Mouse (Mus musculus) thymus, postnatal 10 days (tissue): ENCODE measurements around the gene Enox1.

Experiments used
- DNase-seq, 2 experiments: peaks; one replicate each; pipeline ENCODE4 v3.0.0; 2021; ENCODE audit warnings: low spot score in 2 of 2

Enox1 gene

GRCm38 (mm10) chr14:77272931-77273446, 116.4 kb downstream of the Enox1 start:
- no peak for DNase-seq

GRCm38 (mm10) chr14:77273721-77274120, 117.2 kb downstream of the Enox1 start:
- no peak for DNase-seq

GRCm38 (mm10) chr14:77275607-77276006, 119.0 kb downstream of the Enox1 start:
- DNase-seq, result no peak

- no peak for DNase-seq
These were observed 122.6 kb downstream of the Enox1 start for GRCm38 (mm10) chr14:77279143-77279542.

- DNase-seq, result no peak
These were observed 123.9 kb downstream of the Enox1 start for GRCm38 (mm10) chr14:77280454-77280853.

GRCm38 (mm10) chr14:77280893-77281292, 124.3 kb downstream of the Enox1 start:
- no peak for DNase-seq

GRCm38 (mm10) chr14:77283939-77284338, 127.4 kb downstream of the Enox1 start:
- no peak for DNase-seq

- no peak for DNase-seq
These were observed 128.9 kb downstream of the Enox1 start for GRCm38 (mm10) chr14:77285453-77285852.

GRCm38 (mm10) chr14:77291756-77292155, 135.2 kb downstream of the Enox1 start:
- no peak for DNase-seq

- no peak for DNase-seq
These were observed 140.5 kb downstream of the Enox1 start for GRCm38 (mm10) chr14:77297039-77297438.

GRCm38 (mm10) chr14:77298327-77298726, 141.8 kb downstream of the Enox1 start:
- no peak for DNase-seq

GRCm38 (mm10) chr14:77309571-77309970, 153.0 kb downstream of the Enox1 start:
- DNase-seq, result no peak

- DNase-seq, result no peak
These were observed 154.9 kb downstream of the Enox1 start for GRCm38 (mm10) chr14:77311456-77311855.

- DNase-seq, result no peak
These were observed 162.8 kb downstream of the Enox1 start for GRCm38 (mm10) chr14:77319396-77319795.

- no peak for DNase-seq
These were observed 167.8 kb downstream of the Enox1 start for GRCm38 (mm10) chr14:77324348-77324747.

- no peak for DNase-seq
These were observed 171.1 kb downstream of the Enox1 start for GRCm38 (mm10) chr14:77327693-77328092.

GRCm38 (mm10) chr14:77329791-77330190, 173.2 kb downstream of the Enox1 start:
- no peak for DNase-seq

- no peak for DNase-seq
These were observed 187.2 kb downstream of the Enox1 start for GRCm38 (mm10) chr14:77343662-77344340.

- DNase-seq, result no peak
These were observed 189.7 kb downstream of the Enox1 start for GRCm38 (mm10) chr14:77346296-77346695.

GRCm38 (mm10) chr14:77351803-77352352, 195.3 kb downstream of the Enox1 start:
- no peak for DNase-seq

GRCm38 (mm10) chr14:77362662-77363061, 206.1 kb downstream of the Enox1 start:
- no peak for DNase-seq

GRCm38 (mm10) chr14:77368411-77368810, 211.8 kb downstream of the Enox1 start:
- no peak for DNase-seq

GRCm38 (mm10) chr14:77369070-77369469, 212.5 kb downstream of the Enox1 start:
- DNase-seq, result no peak
